Mouse (Mus musculus) MEL-GATA-1-ER (cell line): Measurements from ENCODE around the gene Fgfr2.
"Not testable (repeated sequence)": the region's sequence is repeated elsewhere in the genome, so short reads cannot be mapped to it uniquely, and the experiment has no call there.

Experiments
- DNase-seq: peaks from one replicate; pipeline ENCODE4 v3.0.0-alpha.2; 2012; ENCODE audit warnings: low read depth; ENCODE audit errors: extremely low read depth

The Fgfr2 gene

DNA sequence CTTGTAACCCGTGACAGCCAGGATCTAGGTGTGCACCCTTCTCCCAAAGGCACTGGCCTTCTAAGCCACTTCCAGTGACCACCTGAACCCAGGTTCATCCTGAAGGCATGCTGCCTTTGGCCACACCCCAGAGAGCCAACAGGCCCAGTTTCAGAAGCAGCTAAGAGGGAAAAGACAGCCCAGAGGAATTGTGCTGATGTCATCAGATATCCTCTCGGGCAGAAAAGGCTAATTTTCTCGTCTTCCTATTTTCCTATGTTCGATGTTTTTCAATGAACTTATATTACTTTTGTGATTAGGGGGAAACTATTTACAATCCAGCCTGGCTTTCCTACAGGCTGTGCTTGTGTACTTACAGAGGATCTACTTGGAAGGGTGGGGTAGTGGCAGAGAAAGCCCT lies 582.6 kb downstream of the Fgfr2 start:
- DNase-seq: no peak

DNA sequence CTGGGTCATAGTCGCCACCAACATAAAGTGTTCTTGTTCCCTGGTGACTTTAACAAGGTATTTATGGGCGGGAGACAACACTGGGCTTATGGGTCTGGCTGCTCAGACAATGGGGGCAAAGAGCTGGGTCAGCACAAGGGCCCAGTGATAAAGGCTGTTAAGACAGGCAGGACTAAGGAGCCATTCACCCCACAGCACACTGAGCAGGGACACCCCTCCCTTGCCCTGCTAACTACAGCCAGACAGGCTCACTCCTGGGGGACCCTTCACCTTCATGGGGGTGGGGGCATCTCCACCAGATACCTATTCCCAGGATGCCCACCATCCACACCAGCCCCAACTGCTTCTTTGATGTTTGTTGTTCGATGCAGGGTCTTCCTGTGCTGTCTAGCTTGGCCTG lies 593.9 kb downstream of the Fgfr2 start:
- DNase-seq: no peak

DNA sequence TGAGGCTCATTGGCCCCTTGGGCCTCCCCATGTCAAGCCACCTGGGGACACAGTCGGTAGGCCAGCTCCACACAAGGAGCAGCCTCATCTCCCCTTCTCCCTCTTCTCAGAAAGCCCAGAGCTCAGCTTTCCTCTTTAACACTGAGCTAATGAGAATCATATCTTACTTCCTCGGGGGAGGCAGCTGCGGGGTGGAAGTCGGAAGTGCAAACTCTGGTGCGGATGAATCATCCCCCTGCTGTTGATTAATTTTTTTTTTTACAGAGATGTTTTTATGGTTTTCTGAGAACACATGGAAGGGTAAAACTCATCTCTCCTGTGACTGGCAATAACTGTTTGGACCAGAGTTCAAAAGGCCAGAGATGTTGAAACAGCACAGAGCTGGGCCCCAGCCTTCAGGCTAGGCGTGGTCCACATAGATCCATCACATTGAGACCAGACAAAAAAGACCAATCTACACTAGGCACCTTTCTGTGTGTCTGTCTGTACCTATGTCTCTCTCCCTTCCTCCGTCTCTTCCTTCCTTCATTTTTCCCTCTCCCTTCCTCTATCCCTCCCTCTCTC lies 609.6 kb downstream of the Fgfr2 start:
- no peak for DNase-seq

DNA sequence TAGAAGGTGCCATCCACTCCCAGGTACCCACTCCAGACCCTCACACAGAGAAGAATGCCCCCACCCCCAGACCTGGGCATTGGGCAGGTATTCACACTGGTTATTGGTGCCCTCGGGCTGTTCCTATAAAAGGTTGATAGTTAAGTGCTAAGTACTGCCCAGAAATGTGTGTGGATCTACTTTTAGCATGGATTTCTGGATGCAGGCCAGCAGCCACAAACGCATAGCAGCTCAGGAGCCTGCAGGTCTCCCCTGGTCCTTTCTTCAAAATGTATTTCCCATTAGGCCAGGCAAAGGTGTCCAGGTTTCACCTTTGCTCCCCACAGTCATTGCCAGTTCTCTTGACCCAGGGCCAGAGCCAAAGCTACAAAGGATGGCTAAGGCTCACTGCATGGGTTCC lies 614.0 kb downstream of the Fgfr2 start:
- DNase-seq: no peak

DNA sequence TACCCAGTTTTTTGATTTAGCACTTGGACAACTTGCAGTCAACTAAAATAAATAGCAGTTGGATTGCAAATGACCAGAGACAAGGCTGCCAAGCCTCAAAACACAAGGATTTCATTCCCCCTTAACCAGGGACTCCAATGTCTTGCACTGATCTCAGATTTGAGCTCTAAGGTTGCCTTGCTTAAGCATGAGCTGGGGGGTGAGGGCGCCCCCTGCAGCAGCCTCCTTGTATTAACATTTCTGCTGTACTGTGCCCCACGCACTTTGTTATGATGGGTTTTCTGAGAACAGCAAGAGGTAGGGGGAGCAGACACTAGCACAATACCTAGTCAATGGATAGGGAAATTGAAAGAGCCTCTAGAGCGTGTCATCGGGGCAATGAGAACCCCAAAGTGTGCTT lies 615.8 kb downstream of the Fgfr2 start:
- DNase-seq: no peak

DNA sequence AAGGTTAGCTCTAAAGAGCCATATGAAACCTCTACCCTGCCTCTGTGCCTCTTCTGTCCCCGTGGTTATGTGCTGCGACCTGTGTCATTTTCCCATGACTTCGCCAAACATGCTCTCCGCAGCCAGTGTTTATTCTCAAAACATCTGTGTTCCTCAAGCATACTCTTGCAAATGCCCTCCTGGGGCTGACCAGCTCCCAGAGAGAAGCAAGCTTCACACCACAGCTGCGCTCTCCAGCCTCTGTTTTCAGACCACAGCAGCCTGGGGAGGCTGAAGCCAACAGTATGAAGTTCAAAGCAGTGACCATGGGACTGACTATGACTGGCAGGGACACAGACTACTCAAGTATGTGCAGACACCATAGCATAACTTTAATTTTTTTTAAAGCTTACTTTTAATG lies 616.9 kb downstream of the Fgfr2 start:
- no peak for DNase-seq

DNA sequence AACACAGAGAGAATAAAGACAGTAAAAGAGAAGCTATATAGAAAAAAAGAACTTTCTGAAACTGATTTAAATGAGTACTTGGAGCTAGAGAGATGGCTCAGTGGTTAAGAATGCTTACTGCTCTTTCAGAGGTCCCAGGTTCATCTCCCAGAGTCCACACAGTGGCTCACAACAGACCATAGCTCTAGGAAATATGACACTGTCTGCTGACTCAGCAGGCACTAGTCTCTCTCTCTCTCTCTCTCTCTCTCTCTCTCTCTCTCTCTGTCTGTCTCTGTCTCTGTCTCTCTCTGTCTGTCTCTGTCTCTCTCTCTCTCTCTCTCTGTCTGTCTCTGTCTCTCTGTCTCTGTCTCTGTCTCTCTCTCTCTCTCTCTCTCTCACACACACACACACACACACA lies 620.7 kb downstream of the Fgfr2 start:
- DNase-seq: not testable (repeated sequence)

DNA sequence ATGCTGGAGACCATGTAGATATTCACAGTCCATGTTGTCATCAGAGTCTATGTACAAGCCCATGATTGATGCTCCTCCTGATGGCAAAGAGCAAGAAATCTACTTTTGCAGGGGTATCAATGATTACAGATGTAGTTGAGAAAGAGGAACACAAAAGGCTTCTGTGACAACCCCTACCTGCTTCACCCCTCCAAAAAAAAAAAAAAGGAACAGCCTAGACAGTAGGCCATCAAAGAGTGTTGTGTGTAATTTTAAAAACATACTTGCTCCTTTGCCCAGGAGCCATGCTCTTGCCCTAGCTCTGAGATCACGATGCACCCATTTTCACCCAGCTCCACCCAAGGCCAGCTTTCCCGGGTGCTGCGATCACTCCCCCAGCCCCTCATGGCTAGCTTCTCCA lies 626.0 kb downstream of the Fgfr2 start:
- DNase-seq: no peak

DNA sequence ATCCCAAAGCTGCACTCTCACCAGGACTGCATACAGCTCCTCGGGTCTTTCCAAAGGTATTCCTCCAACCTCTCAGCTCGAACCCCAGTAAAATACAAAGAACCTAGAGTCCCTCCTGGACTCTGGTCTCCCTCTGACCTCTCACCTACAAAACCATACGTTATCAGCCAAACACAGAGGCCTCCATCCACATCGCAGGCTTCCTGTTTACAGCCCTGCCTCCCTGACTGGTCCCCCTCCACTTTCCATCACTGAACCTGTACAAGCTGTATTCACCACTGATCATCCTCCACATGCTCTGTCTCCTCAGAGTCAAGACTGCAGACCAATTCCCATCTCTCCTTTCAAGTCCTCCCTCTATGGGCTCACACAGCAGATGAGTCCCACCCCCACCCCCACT lies 628.9 kb downstream of the Fgfr2 start:
- peak; percentile 49 for DNase-seq

DNA sequence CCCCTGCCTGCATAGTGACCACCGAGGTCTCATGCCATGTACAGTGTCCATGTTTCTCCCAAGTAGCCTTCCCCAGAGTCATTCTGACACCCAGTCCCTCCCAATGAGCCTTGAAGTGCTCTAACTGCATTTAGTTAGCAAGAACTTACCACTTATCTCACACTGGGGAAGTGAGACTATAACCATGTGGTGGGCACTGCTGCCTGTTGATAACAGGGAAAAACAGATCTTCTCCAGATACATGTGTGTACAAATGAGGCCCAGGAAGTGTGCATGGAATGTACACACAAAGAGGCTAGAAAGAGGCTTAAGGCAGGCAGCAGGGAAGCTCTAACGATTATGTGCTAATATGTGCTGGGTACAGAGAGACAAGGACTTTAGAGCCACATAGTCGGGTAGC lies 629.5 kb downstream of the Fgfr2 start:
- DNase-seq: peak; percentile 81

DNA sequence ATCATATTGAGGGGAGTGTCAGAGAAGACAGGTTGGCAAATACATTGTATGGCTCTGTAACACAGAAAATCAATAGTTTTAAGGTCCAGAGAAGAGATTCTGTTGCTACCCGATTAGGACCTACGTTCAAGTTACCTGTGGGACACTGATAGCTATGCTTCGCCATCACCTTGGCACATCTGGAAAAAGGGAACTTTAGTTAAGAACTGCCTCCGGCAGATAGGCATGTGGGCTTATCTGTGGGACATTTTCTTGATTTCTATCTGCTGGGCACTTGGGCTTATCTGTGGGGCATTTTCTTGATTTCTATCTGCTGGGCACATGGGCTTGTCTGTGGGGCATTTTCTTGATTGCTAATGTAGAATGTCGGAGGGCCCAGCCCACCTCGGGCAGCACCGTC lies 631.2 kb downstream of the Fgfr2 start:
- DNase-seq: no peak

DNA sequence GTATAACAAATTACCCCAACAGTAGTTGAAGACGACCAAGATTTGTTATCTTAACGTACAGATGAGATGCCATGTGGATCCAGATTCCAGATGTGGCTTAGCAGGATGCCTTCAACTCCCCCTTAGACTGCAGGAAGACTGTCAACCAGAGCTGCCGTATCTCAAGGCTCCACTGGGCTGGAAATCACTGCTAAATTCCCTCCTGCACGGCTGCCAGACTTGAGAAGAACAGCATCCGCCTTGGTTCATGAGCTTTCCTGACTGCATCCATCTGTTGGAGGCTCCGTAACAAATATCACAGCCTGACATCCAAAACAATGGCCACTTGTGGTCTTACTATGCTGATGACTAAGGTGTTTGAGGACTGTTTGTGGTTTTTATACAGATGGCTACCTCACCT lies 635.8 kb downstream of the Fgfr2 start:
- no peak for DNase-seq

DNA sequence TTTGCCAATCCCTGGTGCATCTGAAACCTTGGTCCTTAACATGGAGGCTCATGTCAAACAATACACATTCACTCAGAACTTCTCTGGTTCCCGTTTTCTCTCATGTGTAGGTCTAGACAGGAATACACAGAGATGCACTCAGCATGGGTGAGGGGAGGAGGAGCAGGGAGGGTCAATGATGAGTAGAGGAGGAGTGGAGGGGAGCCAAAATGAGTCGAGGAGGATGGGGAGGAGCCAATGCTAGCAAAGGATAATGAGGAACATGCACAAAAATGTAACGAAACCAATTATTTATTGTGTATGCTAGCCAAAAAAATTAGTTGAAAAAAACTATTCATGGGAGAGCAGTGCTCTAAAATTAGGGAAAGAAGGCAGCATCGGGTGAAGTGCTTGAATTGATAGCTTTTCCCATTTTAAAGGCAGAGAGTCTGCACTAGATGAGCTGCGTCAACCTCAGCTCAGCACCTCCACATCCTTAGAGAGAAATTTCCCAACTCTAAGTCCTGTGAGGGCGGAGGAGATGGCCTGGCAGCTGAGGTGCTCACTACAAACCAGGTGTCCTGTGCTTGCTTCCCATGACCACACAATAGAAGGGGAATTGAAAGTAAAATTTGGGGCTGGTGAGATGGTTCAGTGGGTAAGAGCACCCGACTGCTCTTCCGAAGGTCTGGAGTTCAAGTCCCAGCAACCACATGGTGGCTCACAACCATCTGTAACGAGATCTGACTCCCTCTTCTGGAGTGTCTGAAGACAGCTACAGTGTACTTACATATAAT lies 636.6 kb downstream of the Fgfr2 start:
- no peak for DNase-seq

DNA sequence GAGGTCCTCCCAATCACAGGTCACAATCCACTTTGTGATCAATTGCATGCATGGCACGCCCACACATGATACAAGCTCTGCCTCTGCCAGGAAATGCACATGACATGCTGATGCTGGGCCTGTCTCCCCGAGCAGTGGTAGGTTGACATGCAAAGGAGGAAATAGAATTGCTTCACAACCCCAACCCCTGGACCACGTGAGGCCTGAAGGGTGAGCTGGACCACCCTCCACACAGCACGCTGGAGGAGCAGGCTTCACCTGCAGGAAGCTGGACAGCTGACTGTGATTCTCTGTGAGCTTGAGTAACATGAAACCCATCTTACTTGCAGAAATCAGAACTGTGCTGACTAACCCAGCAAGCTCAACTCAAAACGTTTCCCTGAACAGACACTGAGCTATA lies 638.7 kb downstream of the Fgfr2 start:
- DNase-seq: no peak

DNA sequence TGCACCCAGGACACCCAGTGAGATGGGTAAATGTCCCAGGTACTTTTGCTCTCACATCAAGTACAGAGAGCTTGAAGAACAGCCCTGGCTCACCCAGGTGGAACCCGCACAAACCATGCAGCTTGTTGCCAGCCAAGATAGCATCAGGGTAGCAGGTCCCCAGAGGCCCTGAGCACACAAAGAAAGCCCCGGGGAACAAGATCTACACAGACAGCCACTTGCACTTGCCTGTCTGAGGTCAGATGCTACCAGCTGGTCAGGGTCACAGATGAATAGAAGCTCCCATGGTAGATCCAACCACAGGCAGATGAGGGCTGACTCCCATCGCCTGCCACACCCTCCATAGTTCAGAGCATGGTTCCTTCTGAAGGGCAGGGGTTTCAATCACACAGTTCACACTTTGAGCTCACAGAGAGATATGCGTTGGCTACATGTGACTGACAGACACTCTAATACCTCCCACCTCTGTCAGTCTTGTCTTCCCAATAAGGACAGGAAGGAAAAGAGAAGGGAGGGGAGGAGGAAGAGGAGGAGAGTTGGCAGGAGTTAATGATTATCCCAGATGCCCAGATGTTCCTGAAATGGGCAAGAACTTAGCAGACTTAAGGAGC lies 642.3 kb downstream of the Fgfr2 start:
- no peak for DNase-seq

DNA sequence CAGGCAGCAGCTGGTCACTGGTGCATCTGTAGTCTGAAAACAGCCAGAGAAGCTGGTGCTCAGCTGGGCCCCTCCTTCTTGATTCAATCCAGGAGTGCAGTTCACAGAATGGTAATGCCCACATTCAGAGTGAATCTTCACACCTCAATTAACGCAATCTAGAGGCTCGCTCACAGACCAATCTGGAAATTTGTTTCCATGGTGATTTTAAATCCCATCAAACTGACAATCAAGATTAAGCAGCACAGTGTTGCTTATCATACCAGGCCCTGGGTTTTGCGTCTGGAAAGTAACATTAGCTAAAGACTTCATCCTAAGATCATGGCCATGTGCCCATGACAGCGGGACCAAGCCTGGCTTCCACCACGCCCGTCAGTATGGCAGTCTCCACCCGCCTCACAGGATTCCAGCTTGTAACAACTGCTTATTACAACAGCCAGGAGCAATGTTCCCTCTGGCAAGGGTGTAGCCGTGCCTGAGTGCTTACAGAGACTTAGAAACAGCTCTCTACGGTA lies 644.8 kb downstream of the Fgfr2 start:
- no peak for DNase-seq

DNA sequence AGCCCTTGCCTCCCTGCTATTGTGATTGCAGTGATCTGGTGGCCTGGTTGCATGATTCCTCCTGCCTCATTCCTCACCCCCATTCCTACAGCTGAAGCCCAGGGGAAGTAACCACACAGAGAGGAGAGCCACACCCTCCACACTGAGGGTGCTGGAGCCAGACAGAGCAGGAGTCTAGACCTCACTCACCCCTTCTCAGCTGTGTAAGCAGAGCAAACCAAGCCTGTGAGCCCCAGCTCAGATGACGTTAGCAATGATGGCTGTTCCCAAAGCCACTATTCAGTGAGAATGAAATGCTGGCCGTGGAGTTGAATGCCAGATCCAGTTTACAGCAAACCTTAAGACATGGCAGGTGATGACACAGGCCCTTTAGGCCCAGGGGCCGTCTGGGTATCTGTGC lies 645.4 kb downstream of the Fgfr2 start:
- DNase-seq: no peak

DNA sequence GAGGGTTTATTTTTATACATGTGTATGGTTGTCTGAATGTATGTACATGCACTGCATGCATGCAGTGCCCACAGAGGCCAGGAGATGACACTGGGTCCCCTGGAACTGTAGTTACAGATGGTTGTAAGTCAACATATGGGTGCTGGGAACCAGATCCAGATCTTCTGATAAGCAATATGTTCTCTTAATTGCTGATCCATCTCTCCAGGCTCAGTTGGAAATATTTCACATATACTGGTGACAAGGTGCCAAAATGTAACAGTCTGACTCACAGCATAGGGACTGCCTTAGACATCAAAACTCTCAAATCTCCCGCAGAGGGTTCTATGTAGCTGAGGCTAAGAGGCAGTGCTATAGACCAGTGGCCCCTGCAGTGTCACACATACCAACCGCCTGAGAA lies 646.7 kb downstream of the Fgfr2 start:
- no peak for DNase-seq

DNA sequence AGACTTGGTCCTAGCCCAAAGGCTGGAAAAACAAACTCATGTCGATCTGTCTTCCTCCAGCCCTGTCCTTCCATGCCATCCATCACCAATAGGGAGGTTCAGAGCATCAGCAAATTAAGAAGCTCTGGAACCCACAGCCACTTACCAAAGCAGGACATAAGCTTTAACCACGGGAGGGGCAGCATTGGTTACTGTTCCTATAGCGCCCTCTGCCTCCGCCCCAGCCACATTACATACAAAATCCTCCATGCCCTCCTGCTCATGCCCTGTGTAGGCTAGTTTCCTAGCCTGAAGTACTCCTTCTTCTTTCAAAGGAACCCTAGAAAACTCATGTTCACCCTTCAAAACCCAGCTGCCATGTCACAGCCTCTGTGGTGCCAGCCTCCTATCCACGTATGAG lies 648.1 kb downstream of the Fgfr2 start:
- DNase-seq: no peak

DNA sequence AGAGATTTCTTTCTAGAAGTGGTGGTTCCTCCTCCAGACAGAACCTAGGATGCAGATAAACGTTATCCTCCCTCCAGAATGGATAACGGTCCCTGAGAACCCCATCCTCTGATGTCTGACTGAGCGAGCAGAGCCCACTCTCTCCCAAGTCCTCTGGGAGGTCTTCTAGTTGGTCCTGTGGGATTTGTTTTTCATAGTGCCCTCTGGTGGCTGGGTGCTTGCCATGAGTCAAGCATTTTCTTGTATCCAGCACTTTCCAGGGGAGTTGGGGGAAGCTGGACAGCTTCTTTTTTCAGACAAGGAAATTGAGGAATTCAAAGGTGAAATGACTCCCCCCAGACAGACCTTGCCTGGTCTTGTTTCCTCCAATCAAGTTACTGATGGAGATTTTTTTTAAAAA lies 651.8 kb downstream of the Fgfr2 start:
- no peak for DNase-seq

DNA sequence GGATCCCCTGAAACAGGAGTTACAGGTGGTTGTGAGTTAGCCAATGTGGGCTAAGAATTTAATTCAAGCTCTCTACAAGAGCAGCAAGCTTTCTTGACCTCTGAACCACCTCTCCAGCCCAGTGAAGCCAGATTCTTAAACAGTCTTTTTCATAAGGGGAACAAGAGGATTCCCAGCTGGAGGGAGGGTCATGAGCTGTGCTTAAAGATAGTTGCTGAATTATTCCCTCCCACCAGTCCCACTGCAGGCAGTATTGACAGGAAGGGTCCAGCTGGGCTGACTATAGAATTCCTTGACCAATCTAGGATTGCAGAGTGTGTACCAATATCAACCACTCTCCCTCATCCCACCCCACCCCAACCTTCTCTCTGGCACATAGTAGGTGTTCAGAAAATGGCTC lies 654.8 kb downstream of the Fgfr2 start:
- no peak for DNase-seq

DNA sequence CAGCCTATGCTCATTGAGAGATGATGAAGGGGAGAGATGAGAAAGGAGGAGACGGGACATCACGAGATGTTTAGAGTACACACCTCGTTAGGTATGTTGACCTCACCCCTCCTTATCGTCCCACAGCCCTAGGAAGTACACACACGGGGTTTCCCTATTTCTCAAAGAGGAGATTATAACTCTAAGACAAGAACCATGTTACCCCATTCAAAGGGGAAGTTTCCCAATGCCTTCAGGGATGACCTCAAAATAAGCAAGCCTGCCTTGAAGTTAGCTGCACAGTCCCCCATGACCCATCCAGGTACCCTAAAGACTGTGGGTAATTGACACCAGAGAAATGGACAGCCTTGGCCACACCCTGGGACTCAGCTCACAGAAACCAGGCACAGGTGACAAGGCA lies 657.3 kb downstream of the Fgfr2 start:
- DNase-seq: no peak

DNA sequence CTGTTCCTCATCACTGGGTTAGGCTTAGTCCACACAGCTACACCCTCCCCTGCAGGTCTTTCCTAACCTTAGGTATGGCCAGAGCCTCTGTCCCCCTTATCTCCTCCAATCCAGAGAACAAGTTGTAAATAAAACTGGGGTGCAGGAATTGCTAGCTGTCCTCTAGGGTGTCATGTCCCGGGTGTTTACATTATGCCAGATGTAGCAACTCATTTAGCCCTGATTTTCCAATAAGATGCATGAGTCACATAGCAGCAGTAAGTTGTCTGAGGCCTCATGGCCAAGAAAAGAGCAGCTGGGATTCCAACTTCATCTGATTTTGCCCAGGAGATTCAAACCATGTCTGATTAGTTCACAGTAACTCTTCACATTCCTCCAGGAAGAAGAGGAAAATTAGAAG lies 658.3 kb downstream of the Fgfr2 start:
- DNase-seq: no peak
